In the genomic region with DNA sequence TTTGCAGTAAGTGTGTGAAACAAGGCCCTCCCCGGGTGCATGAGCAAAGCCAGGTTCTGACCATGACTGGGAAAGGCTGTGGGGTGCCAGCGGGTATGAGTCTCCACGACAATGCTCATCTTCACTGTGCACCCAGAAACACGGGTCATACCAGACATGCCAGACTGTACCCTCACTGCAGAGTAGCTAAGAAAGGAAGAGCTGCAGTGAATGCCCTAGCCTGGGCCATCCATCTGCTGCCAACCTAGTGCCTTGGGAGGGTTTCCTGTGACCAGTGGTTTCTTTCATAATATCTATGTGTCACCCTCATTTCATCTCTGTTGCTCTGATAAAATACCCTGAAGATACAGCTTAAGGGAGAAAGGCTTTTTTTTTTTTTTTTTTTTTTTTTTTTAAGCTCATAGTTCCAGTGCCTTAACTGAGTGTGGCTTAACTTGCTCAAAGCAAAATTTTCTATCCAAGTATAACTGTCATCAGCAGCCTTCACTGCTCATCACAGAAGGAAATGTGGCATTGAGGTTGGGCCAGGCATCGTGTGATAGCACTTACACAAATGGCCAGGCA, we compare ENCODE assay signal across 27 mouse cellular contexts.
"Had no signal": no experiment of that assay in that cellular context is flagged by ENCODE, and none has a peak within 500 bp of the region (broad histone marks: within the 10 kb centered on the region; RNA-seq: fewer than 3 reads in every experiment).

No protein-coding gene starts in this region.

- H3K9me3 ChIP-seq: heart, embryonic 13.5 days; heart, embryonic 15.5 days; hindbrain, embryonic 10.5 days; hindbrain, embryonic 13.5 days; hindbrain, embryonic 15.5 days; kidney, embryonic 15.5 days; limb, embryonic 13.5 days; limb, embryonic 15.5 days; liver, embryonic 12.5 days had no signal

- ATAC-seq: hindbrain, postnatal 0 days; liver, embryonic 12.5 days had no signal

- H3K4me3 ChIP-seq: heart, adult 2 months; heart, embryonic 13.5 days; heart, embryonic 15.5 days; hindbrain, embryonic 10.5 days; hindbrain, embryonic 13.5 days; hindbrain, embryonic 15.5 days; kidney, embryonic 15.5 days; limb, embryonic 13.5 days; limb, embryonic 15.5 days; liver, embryonic 12.5 days had no signal

- H3K27me3 ChIP-seq: heart, embryonic 13.5 days; heart, embryonic 15.5 days; hindbrain, embryonic 13.5 days; hindbrain, embryonic 15.5 days; kidney, embryonic 15.5 days; limb, embryonic 13.5 days; limb, embryonic 15.5 days; liver, embryonic 12.5 days had no signal

- H3K4me1 ChIP-seq: hindbrain, embryonic 10.5 days; hindbrain, embryonic 13.5 days; hindbrain, embryonic 15.5 days; kidney, embryonic 15.5 days; limb, embryonic 13.5 days; limb, embryonic 15.5 days; liver, embryonic 12.5 days had no signal

- H3K4me2 ChIP-seq: heart, embryonic 11.5 days; heart, embryonic 13.5 days; heart, embryonic 15.5 days; hindbrain, embryonic 13.5 days; hindbrain, embryonic 15.5 days; kidney, embryonic 15.5 days; limb, embryonic 13.5 days; limb, embryonic 15.5 days; liver, embryonic 12.5 days had no signal

- H3K27ac ChIP-seq: heart, adult 2 months; heart, embryonic 13.5 days; heart, embryonic 15.5 days; hindbrain, embryonic 10.5 days; hindbrain, embryonic 13.5 days; hindbrain, embryonic 15.5 days; hindbrain, postnatal 0 days; kidney, embryonic 15.5 days; kidney, postnatal 0 days; limb, embryonic 13.5 days; limb, embryonic 15.5 days; liver, embryonic 12.5 days; liver, embryonic 14.5 days had no signal

- DNase-seq: gastrocnemius, postnatal 14 days; gastrocnemius, postnatal 36 days; heart, adult 11 months; heart, adult 2 months; heart, postnatal 14 days; heart, postnatal 4 days; kidney, adult 11 months; kidney, adult 2 months; kidney, adult 9 months; kidney, postnatal 14 days; kidney, postnatal 36 days; layer of hippocampus, adult 9-11 months; layer of hippocampus, postnatal 36 days; left cerebral cortex, postnatal 4 days had no signal

- H3K9ac ChIP-seq: heart, embryonic 13.5 days; heart, embryonic 15.5 days; hindbrain, embryonic 13.5 days; hindbrain, embryonic 15.5 days; kidney, embryonic 15.5 days; limb, embryonic 13.5 days; limb, embryonic 15.5 days; liver, embryonic 12.5 days; liver, embryonic 14.5 days had no signal
